Mouse (Mus musculus): ENCODE results near the gene Ttc22.

- no peak for TF ChIP-seq CTCF (IDR thresholded peaks at IDR 0.05; ENCODE audit: low read depth, low read length)
- no peak for TF ChIP-seq POLR2A (IDR thresholded peaks at IDR 0.05; ENCODE audit: extremely low read depth, insufficient read depth, low read length)
Measured at GRCm38 (mm10) chr4:106680955-106681354, 58.7 kb downstream of the Ttc22 start.
